Mouse (Mus musculus) stomach, postnatal 0 days (tissue): ENCODE results near the gene Slc7a6.

ENCODE experiments used
- CTCF ChIP-seq: IDR thresholded peaks from 2 replicates; pipeline ENCODE4 v1.5.1; 2016; ENCODE audit warnings: antibody characterized with exemption, low read depth, mild to moderate bottlenecking, moderate library complexity
- EP300 ChIP-seq: optimal IDR thresholded peaks from 2 replicates; pipeline ENCODE3; 2016; ENCODE audit warnings: antibody characterized with exemption

GRCm38 (mm10) chr8:106133526-106133925, 35.1 kb upstream of the Slc7a6 start:
- TF ChIP-seq CTCF (no peak), EP300 (no peak)
